Mouse (Mus musculus) liver, embryonic 16.5 days (tissue): ENCODE measurements around the gene Iba57. TPM values are rescaled to one million over a fixed set of nuclear protein-coding genes. Genes with fewer than 3 reads are reported as not detected.

ENCODE experiments used
- ATAC-seq: fragments of 200-750 bp; cut with Nextera tagmentation; 2 replicates; pipeline ENCODE4 v1.8.0; 2017; ENCODE audit warnings: low read depth, mild to moderate bottlenecking, moderate number of reproducible peaks, moderate library complexity
- H3K27ac ChIP-seq: fragments of 300-500 bp; sonication (generic); 2 replicates; pipeline ENCODE4 v1.5.1; 2014; ENCODE audit warnings: mild to moderate bottlenecking, low read length
- H3K27me3 ChIP-seq: fragments of 300-500 bp; sonication (generic); 2 replicates; pipeline ENCODE4 v1.6.1; 2014; ENCODE audit warnings: low read depth, low read length, mixed read lengths; ENCODE audit not compliant: control insufficient read depth, insufficient read depth
- H3K36me3 ChIP-seq: fragments of 300-500 bp; sonication (generic); 2 replicates; pipeline ENCODE4 v1.6.1; 2014; ENCODE audit warnings: mild to moderate bottlenecking; ENCODE audit not compliant: control insufficient read depth, insufficient read depth
- H3K4me1 ChIP-seq: fragments of 300-500 bp; sonication (generic); 2 replicates; pipeline ENCODE4 v1.6.1; 2014; ENCODE audit warnings: low read depth, low read length, mixed read lengths; ENCODE audit not compliant: control insufficient read depth
- H3K4me2 ChIP-seq: fragments of 300-500 bp; sonication (generic); 2 replicates; pipeline ENCODE4 v1.6.1; 2014; ENCODE audit warnings: low read depth, low read length, mixed read lengths
- H3K4me3 ChIP-seq: fragments of 300-500 bp; sonication (generic); 2 replicates; pipeline ENCODE4 v1.5.1; 2014; ENCODE audit warnings: low read depth, mild to moderate bottlenecking, low read length
- H3K9ac ChIP-seq: fragments of 300-500 bp; sonication (generic); 2 replicates; pipeline ENCODE4 v1.6.1; 2014; ENCODE audit warnings: low read depth, low read length
- H3K9me3 ChIP-seq: fragments of 300-500 bp; sonication (generic); replicated peaks from 2 replicates; pipeline ENCODE4 v1.6.1; 2016; ENCODE audit warnings: low read length; ENCODE audit not compliant: control insufficient read depth
- WGBS: fragments of 180-500 bp; shearing (Covaris S2); extraction: QIAGEN DNeasy Blood & Tissue Kit; methylation state at CpG from one replicate; pipeline ENCODE4 v1.1.7; 2014; ENCODE audit not compliant: insufficient replicate concordance; 5-methylcytosine and 5-hydroxymethylcytosine counted together
- polyA plus RNA-seq: library from polyadenylated mRNA; unstranded; fragments of >200 nt; fragmentation: Nextera tagmentation; extraction: Ambion mirVana; gene quantifications from 2 replicates; pipeline ENCODE4 v1.2.1, GENCODE M21; 2015

Iba57 gene
- polyA plus RNA-seq, 1 experiment from 2014 or later: 12.8 TPM

GRCm38 (mm10) chr11:59182864-59183331 is 19.4 kb upstream of the Iba57 start, which contains the start of gene Gjc2:
Gjc2 (minus strand) TSS chr11:59183213.
- H3K4me1 ChIP-seq: peaks cover 22% of the 10 kb centered on the region
- H3K36me3 ChIP-seq: peaks cover 5% of the 10 kb centered on the region
- ATAC-seq: no peak
- H3K27me3 ChIP-seq: peaks cover 22% of the 10 kb centered on the region
- WGBS: 68% methylated on average over 3 of the region's 3 CpGs
- peak within 1 kb of the TSS; percentile 43 for H3K9ac ChIP-seq
- H3K4me2 ChIP-seq: no peak within 1 kb of the TSS
- no peak within 1 kb of the TSS for H3K4me3 ChIP-seq
- H3K9me3 ChIP-seq: no peaks in the 10 kb centered on the region
- peak within 1 kb of the TSS; percentile 68 for H3K27ac ChIP-seq

- 5% methylated on average over 34 of the region's 34 CpGs for WGBS
- Histone ChIP-seq H3K9ac (no peak overlapping the region), H3K27me3 (peaks cover 60% of the 10 kb centered on the region)
Measured at GRCm38 (mm10) chr11:59176921-59177320, 13.4 kb upstream of the Iba57 start.

GRCm38 (mm10) chr11:59176475-59176874 is 12.9 kb upstream of the Iba57 start:
- H3K4me2 ChIP-seq: no peak overlapping the region
- no peak for ATAC-seq
- H3K27me3 ChIP-seq: peaks cover 60% of the 10 kb centered on the region
- no peak overlapping the region for H3K9ac ChIP-seq
- no peaks in the 10 kb centered on the region for H3K4me1 ChIP-seq
- H3K4me3 ChIP-seq: no peak overlapping the region
- no peaks in the 10 kb centered on the region for H3K36me3 ChIP-seq
- 4% methylated on average over 48 of the region's 48 CpGs for WGBS
- H3K9me3 ChIP-seq: no peaks in the 10 kb centered on the region
- no peak overlapping the region for H3K27ac ChIP-seq

More at GRCm38 (mm10) chr11:59176921-59177320, 13.4 kb upstream of the Iba57 start:
- Histone ChIP-seq H3K27ac (no peak overlapping the region), H3K4me2 (no peak overlapping the region), H3K4me3 (no peak overlapping the region), H3K9me3 (no peaks in the 10 kb centered on the region), H3K4me1 (no peaks in the 10 kb centered on the region), H3K36me3 (no peaks in the 10 kb centered on the region)
- ATAC-seq: no peak

GRCm38 (mm10) chr11:59174189-59174838 is 10.8 kb upstream of the Iba57 start:
- no peak overlapping the region for H3K27ac ChIP-seq
- no peaks in the 10 kb centered on the region for H3K36me3 ChIP-seq
- peaks cover 52% of the 10 kb centered on the region for H3K27me3 ChIP-seq
- no peak overlapping the region for H3K9ac ChIP-seq
- no peak overlapping the region for H3K4me3 ChIP-seq
- WGBS: 41% methylated on average over 6 of the region's 6 CpGs
- no peak overlapping the region for H3K4me2 ChIP-seq
- no peaks in the 10 kb centered on the region for H3K9me3 ChIP-seq
- no peaks in the 10 kb centered on the region for H3K4me1 ChIP-seq
- no peak for ATAC-seq

GRCm38 (mm10) chr11:59170549-59170948 is 7.0 kb upstream of the Iba57 start:
- 60% methylated on average over 4 of the region's 4 CpGs for WGBS
- peaks cover 15% of the 10 kb centered on the region for H3K4me1 ChIP-seq
- no peaks in the 10 kb centered on the region for H3K9me3 ChIP-seq
- no peak overlapping the region for H3K4me2 ChIP-seq
- H3K9ac ChIP-seq: no peak overlapping the region
- H3K27ac ChIP-seq: no peak overlapping the region
- H3K27me3 ChIP-seq: peaks cover 14% of the 10 kb centered on the region
- no peaks in the 10 kb centered on the region for H3K36me3 ChIP-seq
- ATAC-seq: no peak
- H3K4me3 ChIP-seq: no peak overlapping the region

GRCm38 (mm10) chr11:59169807-59170206 is 6.3 kb upstream of the Iba57 start:
- ATAC-seq: no peak
- 64% methylated on average over 3 of the region's 3 CpGs for WGBS
- Histone ChIP-seq H3K27me3 (peaks cover 7% of the 10 kb centered on the region), H3K4me1 (peaks cover 22% of the 10 kb centered on the region), H3K9ac (no peak overlapping the region), H3K9me3 (no peaks in the 10 kb centered on the region), H3K4me3 (no peak overlapping the region), H3K27ac (no peak overlapping the region), H3K36me3 (no peaks in the 10 kb centered on the region), H3K4me2 (no peak overlapping the region)

GRCm38 (mm10) chr11:59165616-59166241 is 2.2 kb upstream of the Iba57 start:
- Histone ChIP-seq H3K4me2 (peak overlapping the region; percentile 21; the same call in 1 of the 2 replicates), H3K4me1 (peaks cover 41% of the 10 kb centered on the region), H3K27me3 (no peaks in the 10 kb centered on the region), H3K27ac (peak overlapping the region; percentile 98), H3K9me3 (no peaks in the 10 kb centered on the region), H3K4me3 (no peak overlapping the region), H3K36me3 (peaks cover 7% of the 10 kb centered on the region; the same call in 1 of the 2 replicates), H3K9ac (peak overlapping the region; percentile 36; the same call in 1 of the 2 replicates)
- ATAC-seq: no peak
- 33% methylated on average over 2 of the region's 2 CpGs for WGBS

GRCm38 (mm10) chr11:59164384-59164783 is 845 bp upstream of the Iba57 start:
- H3K27ac ChIP-seq: peak overlapping the region; percentile 98
- peak overlapping the region; percentile 94 for H3K4me2 ChIP-seq
- peak; percentile 66 for ATAC-seq
- H3K27me3 ChIP-seq: no peaks in the 10 kb centered on the region
- H3K4me1 ChIP-seq: peaks cover 41% of the 10 kb centered on the region
- peaks cover 11% of the 10 kb centered on the region; the same call in 1 of the 2 replicates for H3K36me3 ChIP-seq
- no peaks in the 10 kb centered on the region for H3K9me3 ChIP-seq
- H3K9ac ChIP-seq: peak overlapping the region; percentile 98
- H3K4me3 ChIP-seq: peak overlapping the region; percentile 85
- 31% methylated on average over 9 of the region's 9 CpGs for WGBS
